Mouse (Mus musculus): ENCODE results near the gene Olfr669. TPM values are rescaled to one million over a fixed set of nuclear protein-coding genes. Genes with fewer than 3 reads are reported as not detected.
"Not testable (repeated sequence)": the region's sequence is repeated elsewhere in the genome, so short reads cannot be mapped to it uniquely, and the experiment has no call there.

The Olfr669 gene
- total RNA-seq (2017): not detected in 3 replicates

DNA sequence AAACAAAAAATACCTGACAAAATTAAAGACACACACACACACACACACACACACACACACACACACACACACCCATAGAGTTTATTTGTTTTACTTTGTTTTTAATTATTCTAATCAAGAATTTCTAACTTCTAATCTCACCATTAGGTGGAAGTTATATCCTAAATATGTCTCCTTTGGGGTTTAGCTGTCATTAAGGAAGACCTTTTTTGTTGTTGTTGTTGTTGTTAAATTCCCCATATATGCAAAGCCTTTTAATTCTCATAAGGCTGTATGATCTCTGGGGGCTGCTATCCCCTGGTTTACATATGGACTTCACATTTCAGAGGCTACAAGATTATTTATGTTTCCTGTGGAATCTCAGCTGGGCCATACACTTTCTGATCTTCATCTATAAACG, at the start of gene Olfr669:
TSS of gene Olfr669 (plus strand) at position 301 of the 400 bp plus-strand sequence.
- no peak for ATAC-seq (replicated peaks; ENCODE audit: insufficient number of reproducible peaks, low FRiP score, low TSS enrichment, poor library complexity, severe bottlenecking)

DNA sequence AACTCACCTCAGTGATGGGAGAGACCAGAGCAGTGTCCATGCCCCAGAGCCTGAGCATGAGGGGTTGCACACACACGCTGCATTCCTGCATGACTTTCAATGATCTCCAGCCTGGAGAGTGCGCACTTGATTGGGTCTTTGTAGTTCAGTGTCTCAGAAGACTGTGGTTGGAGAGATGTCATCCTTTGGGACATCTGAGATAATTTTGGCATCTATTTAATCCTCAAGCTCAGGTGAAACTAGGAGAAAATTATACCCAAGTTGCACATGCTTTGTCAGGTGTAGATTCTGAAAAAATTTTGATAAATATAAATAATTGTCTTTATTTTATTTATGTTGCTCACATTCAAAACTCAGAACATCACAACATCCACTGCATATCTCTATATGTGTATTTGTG, 38.2 kb upstream of the Olfr669 start, which contains the start of gene Olfr666:
TSS of gene Olfr666 (minus strand) at position 101 of the 400 bp plus-strand sequence.
- ATAC-seq (replicated peaks; ENCODE audit: insufficient number of reproducible peaks, low FRiP score, low TSS enrichment, poor library complexity, severe bottlenecking): no peak

DNA sequence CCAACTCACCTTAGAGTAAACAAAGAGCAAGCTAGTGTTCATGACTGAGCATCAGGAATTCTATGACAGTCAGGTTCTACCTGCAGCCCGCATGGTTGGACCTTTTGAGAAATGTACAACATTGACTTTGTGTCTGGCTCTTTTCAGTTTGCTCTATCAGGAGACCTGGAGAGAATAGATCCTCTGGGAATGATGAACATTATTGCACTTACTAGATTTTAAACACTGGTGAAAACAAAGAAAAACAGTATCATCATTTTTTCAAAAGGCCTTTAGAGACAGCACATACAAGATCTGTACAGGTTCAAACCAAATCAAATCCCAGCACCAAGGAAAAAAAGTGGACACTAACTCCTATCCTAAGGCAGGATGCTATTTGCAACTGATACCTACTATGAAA, 12.7 kb upstream of the Olfr669 start, which contains the start of gene Olfr667:
TSS of gene Olfr667 (minus strand) at position 101 of the 400 bp plus-strand sequence.
- ATAC-seq (replicated peaks; ENCODE audit: insufficient number of reproducible peaks, low FRiP score, low TSS enrichment, poor library complexity, severe bottlenecking): no peak

DNA sequence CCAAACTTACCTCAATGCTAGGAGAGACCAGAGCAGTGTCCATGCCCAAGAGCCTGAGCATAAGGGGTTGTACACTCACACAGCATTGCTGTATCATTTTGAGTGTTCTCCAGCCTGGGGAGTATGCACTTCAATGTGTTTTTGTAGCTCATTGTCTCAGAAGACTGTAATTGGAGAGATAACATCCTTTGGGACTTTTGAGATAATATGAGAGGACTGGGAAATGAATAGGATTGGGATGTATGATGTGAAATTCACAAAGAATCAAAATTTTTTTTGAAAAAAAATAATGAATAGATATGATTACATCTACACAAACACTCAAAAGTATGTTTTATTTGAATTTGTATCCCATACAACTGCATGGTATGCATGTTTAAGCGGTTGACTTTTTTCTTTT, 6.1 kb upstream of the Olfr669 start, which contains the start of gene Olfr668:
TSS of gene Olfr668 (minus strand) at position 101 of the 400 bp plus-strand sequence.
- ATAC-seq (replicated peaks; ENCODE audit: insufficient number of reproducible peaks, low FRiP score, low TSS enrichment, poor library complexity, severe bottlenecking): no peak

DNA sequence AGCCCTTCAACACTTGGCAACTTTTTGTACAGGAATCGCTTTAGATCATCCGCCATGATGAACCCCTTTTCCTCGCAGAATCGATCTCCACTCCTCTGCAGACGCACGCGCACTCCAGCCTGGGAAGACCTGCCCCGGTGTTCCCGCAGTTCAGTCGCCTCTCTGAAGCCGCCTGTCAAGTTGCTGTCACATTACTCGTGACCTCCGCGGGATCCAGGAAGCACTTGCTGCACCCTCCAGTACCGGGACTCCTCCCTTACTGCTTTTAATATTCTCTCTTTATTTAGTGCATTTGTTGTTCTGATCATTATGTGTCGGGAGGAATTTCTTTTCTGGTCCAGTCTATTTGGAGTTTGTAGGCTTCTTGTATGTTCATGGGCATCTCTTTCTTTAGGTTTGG, 16.2 kb downstream of the Olfr669 start:
- ATAC-seq (replicated peaks; ENCODE audit: insufficient number of reproducible peaks, low FRiP score, low TSS enrichment, poor library complexity, severe bottlenecking): peak; percentile 73; the same call in 1 of the 2 replicates

DNA sequence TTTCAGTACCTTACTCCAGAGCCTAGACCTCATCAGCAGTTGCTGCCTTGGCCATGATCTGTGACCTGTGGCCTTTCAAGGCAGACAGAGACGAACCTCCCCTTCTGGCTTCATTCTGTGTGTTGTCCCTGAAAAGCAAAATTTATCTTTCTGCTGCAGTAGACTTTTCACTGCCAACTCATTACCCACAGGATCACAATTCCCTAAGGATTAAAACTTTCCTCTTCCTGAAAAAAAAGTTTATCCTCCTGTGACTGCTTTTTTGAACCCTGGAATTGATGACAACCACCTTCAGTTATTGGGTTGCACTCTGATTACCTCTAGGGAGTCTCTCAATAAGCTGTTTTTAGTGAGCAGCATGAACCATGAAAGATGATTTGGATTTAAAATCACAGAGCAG, 28.5 kb downstream of the Olfr669 start, which contains the start of gene Olfr670:
TSS of gene Olfr670 (minus strand) at position 101 of the 400 bp plus-strand sequence.
- no peak for ATAC-seq (replicated peaks; ENCODE audit: insufficient number of reproducible peaks, low FRiP score, low TSS enrichment, poor library complexity, severe bottlenecking)

DNA sequence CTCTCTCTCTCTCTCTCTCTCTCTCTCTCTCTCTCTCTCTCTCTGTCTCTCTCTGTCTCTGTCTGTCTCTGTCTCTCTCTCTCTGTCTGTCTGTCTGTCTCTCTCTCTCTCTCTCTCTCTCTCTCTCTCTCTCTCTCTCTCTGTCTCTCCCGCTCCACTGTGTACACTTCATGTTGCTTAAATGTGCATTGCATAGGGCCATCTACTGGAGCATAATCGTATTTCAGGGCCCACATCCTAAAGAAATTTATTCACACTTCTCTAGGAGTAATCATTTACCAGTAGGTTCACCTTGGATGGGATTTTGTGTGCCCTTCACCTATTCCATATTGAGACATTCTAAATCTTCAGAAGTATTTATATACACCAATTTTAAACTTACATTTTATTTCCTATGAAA, 38.5 kb downstream of the Olfr669 start:
- ATAC-seq (replicated peaks; ENCODE audit: insufficient number of reproducible peaks, low FRiP score, low TSS enrichment, poor library complexity, severe bottlenecking): not testable (repeated sequence)

DNA sequence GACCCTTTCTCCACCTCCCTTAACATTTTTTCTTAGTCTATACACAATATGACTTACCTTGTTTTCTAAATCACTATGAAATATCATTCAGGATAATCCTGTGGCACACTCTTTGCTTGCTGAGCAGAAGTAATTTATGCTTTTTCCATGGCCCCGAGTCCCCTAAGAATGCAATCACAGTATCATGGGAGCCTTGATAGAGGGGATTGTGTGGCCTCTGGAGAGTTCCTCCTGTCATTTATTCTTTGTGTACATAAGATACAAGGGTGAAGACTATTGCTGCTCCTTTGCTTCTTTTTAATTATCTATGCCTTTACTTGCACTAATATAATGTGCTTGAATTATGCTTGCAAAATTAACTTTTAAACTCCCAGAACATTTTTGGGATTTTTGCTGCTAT, 45.0 kb downstream of the Olfr669 start, which contains the start of gene Olfr671:
TSS of gene Olfr671 (minus strand) at position 101 of the 400 bp plus-strand sequence.
- ATAC-seq (replicated peaks; ENCODE audit: insufficient number of reproducible peaks, low FRiP score, low TSS enrichment, poor library complexity, severe bottlenecking): no peak

Other genes starting within 250 kb of the Olfr669 start
- gene Olfr661, start 247.7 kb upstream of the Olfr669 start, total RNA-seq (2017): not detected in 3 replicates
- gene Usp17le, start 156.8 kb upstream of the Olfr669 start, total RNA-seq (2017): not detected in 3 replicates
- gene Usp17lb, start 91.6 kb upstream of the Olfr669 start, total RNA-seq (2017): not detected in 3 replicates
- not detected in 3 replicates for gene Usp17la, start 77.2 kb upstream of the Olfr669 start, total RNA-seq (2017)
- gene Olfr665, start 56.2 kb upstream of the Olfr669 start, total RNA-seq (2017): not detected in 3 replicates
- gene Olfr666, start 38.3 kb upstream of the Olfr669 start, total RNA-seq (2017): not detected in 3 replicates
- not detected in 3 replicates for gene Olfr667, start 12.8 kb upstream of the Olfr669 start, total RNA-seq (2017)
- gene Olfr668, start 6.2 kb upstream of the Olfr669 start, total RNA-seq (2017): not detected in 3 replicates
- not detected in 3 replicates for gene Olfr670, start 28.4 kb downstream of the Olfr669 start, total RNA-seq (2017)
- gene Olfr671, start 44.9 kb downstream of the Olfr669 start, total RNA-seq (2017): not detected in 3 replicates
- gene Olfr672, start 67.8 kb downstream of the Olfr669 start, total RNA-seq (2017): not detected in 3 replicates
- gene Olfr675, start 94.2 kb downstream of the Olfr669 start, total RNA-seq (2017): not detected in 3 replicates
- gene Olfr676, start 98.5 kb downstream of the Olfr669 start, total RNA-seq (2017): not detected in 3 replicates
- not detected in 3 replicates for gene Olfr677, start 117.1 kb downstream of the Olfr669 start, total RNA-seq (2017)
- not detected in 3 replicates for gene Olfr678, start 130.2 kb downstream of the Olfr669 start, total RNA-seq (2017)
- gene Olfr679, start 147.0 kb downstream of the Olfr669 start, total RNA-seq (2017): not detected in 3 replicates
- gene Olfr680-ps1, start 158.6 kb downstream of the Olfr669 start, total RNA-seq (2017): not detected in 3 replicates
- gene Olfr681, start 182.6 kb downstream of the Olfr669 start, total RNA-seq (2017): not detected in 3 replicates
- gene Olfr683, start 212.8 kb downstream of the Olfr669 start, total RNA-seq (2017): not detected in 3 replicates
- gene Olfr684, start 229.4 kb downstream of the Olfr669 start, total RNA-seq (2017): not detected in 3 replicates